Mouse (Mus musculus): ENCODE data around the gene Dnm3. TPM values are rescaled to one million over a fixed set of nuclear protein-coding genes. Genes with fewer than 3 reads are reported as not detected.
A peak's percentile ranks its signal among the peaks of the same experiment; 100 is the strongest.
"Not testable (repeated sequence)": the region's sequence is repeated elsewhere in the genome, so short reads cannot be mapped to it uniquely, and the experiment has no call there.

The Dnm3 gene
- total and polyA plus RNA-seq, 2 experiments from 2014 or later = 56.3 to 64.7 TPM

- peak; percentile 46 for DNase-seq (ENCODE audit: low spot score)
- H3K9ac ChIP-seq (replicated peaks; ENCODE audit: low read length) = no peak overlapping the region
- no peaks in the 10 kb centered on the region for H3K27me3 ChIP-seq (ENCODE audit: insufficient read depth, low read length)
- no peak overlapping the region for H3K4me3 ChIP-seq (ENCODE audit: low read length)
- H3K27ac ChIP-seq = no peak overlapping the region
- TF ChIP-seq CTCF (IDR thresholded peaks at IDR 0.05; ENCODE audit: low read depth) = no peak
- no peaks in the 10 kb centered on the region for H3K36me3 ChIP-seq (ENCODE audit: insufficient read depth, low read length)
- no peak overlapping the region for H3K4me2 ChIP-seq (ENCODE audit: low read depth, low read length)
- 0 out of 2 replicates have a peak, but pooled peaks cover 6% of the 10 kb centered on the region for H3K4me1 ChIP-seq (ENCODE audit: insufficient read depth, low read length)
- ATAC-seq = peak; percentile 63
- H3K9me3 ChIP-seq (ENCODE audit: low read length) = no peaks in the 10 kb centered on the region
- 31% methylated on average over 14 of the region's 14 CpGs for WGBS
Measured at GRCm38 (mm10) chr1:162410207-162410965, 67.4 kb downstream of the Dnm3 start.

GRCm38 (mm10) chr1:162394549-162394948 is 83.3 kb downstream of the Dnm3 start:
- DNase-seq (ENCODE audit: low spot score) (peak; percentile 3), ATAC-seq (peak; percentile 62)
- Histone ChIP-seq H3K36me3 (ENCODE audit: insufficient read depth, low read length) (no peaks in the 10 kb centered on the region), H3K27me3 (ENCODE audit: insufficient read depth, low read length) (no peaks in the 10 kb centered on the region), H3K4me1 (ENCODE audit: insufficient read depth, low read length) (no peaks in the 10 kb centered on the region), H3K9me3 (ENCODE audit: low read length) (no peaks in the 10 kb centered on the region), H3K27ac (no peak overlapping the region; the same call in 1 of the 2 replicates), H3K4me3 (ENCODE audit: low read length) (no peak overlapping the region), H3K4me2 (ENCODE audit: low read depth, low read length) (no peak overlapping the region), H3K9ac (replicated peaks; ENCODE audit: low read length) (no peak overlapping the region)
- WGBS = 37% methylated on average over 4 of the region's 4 CpGs
- no peak for TF ChIP-seq CTCF (IDR thresholded peaks at IDR 0.05; ENCODE audit: low read depth)

- Histone ChIP-seq H3K4me2 (ENCODE audit: low read depth, low read length) (no peak overlapping the region), H3K27me3 (ENCODE audit: insufficient read depth, low read length) (no peaks in the 10 kb centered on the region), H3K36me3 (ENCODE audit: insufficient read depth, low read length) (no peaks in the 10 kb centered on the region), H3K9me3 (ENCODE audit: low read length) (no peaks in the 10 kb centered on the region), H3K4me1 (ENCODE audit: insufficient read depth, low read length) (no peaks in the 10 kb centered on the region), H3K9ac (replicated peaks; ENCODE audit: low read length) (no peak overlapping the region), H3K4me3 (ENCODE audit: low read length) (no peak overlapping the region), H3K27ac (no peak overlapping the region)
- DNase-seq (ENCODE audit: low spot score) (no peak), ATAC-seq (no peak)
- no peak for TF ChIP-seq CTCF (IDR thresholded peaks at IDR 0.05; ENCODE audit: low read depth)
- WGBS = 86% methylated on average over 5 of the region's 5 CpGs
Measured at GRCm38 (mm10) chr1:162388442-162389165, 89.2 kb downstream of the Dnm3 start.

- H3K27me3 ChIP-seq (ENCODE audit: insufficient read depth, low read length); H3K9me3 ChIP-seq (ENCODE audit: low read length); DNase-seq (ENCODE audit: low spot score); H3K36me3 ChIP-seq (ENCODE audit: insufficient read depth, low read length); H3K4me1 ChIP-seq (ENCODE audit: insufficient read depth, low read length); H3K4me3 ChIP-seq (ENCODE audit: low read length); H3K4me2 ChIP-seq (ENCODE audit: low read depth, low read length); H3K9ac ChIP-seq (replicated peaks; ENCODE audit: low read length); ATAC-seq; H3K27ac ChIP-seq: not testable (repeated sequence)
- 92% methylated on average over 1 of the region's 1 CpGs for WGBS
Measured at GRCm38 (mm10) chr1:162373068-162373467, 104.8 kb downstream of the Dnm3 start.

- no peak overlapping the region for H3K4me3 ChIP-seq (ENCODE audit: low read length)
- WGBS = 58% methylated on average over 4 of the region's 4 CpGs
- no peak for TF ChIP-seq CTCF (IDR thresholded peaks at IDR 0.05; ENCODE audit: low read depth)
- H3K4me2 ChIP-seq (ENCODE audit: low read depth, low read length) = no peak overlapping the region
- ATAC-seq = no peak
- H3K4me1 ChIP-seq (ENCODE audit: insufficient read depth, low read length) = no peaks in the 10 kb centered on the region
- no peak overlapping the region for H3K27ac ChIP-seq
- no peaks in the 10 kb centered on the region for H3K27me3 ChIP-seq (ENCODE audit: insufficient read depth, low read length)
- H3K9ac ChIP-seq (replicated peaks; ENCODE audit: low read length) = no peak overlapping the region
- no peak for DNase-seq (ENCODE audit: low spot score)
- H3K36me3 ChIP-seq (ENCODE audit: insufficient read depth, low read length) = no peaks in the 10 kb centered on the region
- no peaks in the 10 kb centered on the region for H3K9me3 ChIP-seq (ENCODE audit: low read length)
Measured at GRCm38 (mm10) chr1:162369726-162370125, 108.1 kb downstream of the Dnm3 start.

GRCm38 (mm10) chr1:162361978-162362377 is 115.9 kb downstream of the Dnm3 start:
- DNase-seq (ENCODE audit: low spot score) = peak; percentile 64
- no peaks in the 10 kb centered on the region for H3K27me3 ChIP-seq (ENCODE audit: insufficient read depth, low read length)
- H3K9ac ChIP-seq (replicated peaks; ENCODE audit: low read length) = no peak overlapping the region
- H3K36me3 ChIP-seq (ENCODE audit: insufficient read depth, low read length) = no peaks in the 10 kb centered on the region
- H3K4me2 ChIP-seq (ENCODE audit: low read depth, low read length) = 0 out of 2 replicates have a peak overlapping the region, but pooled peaks have one; percentile 7
- no peak overlapping the region for H3K4me3 ChIP-seq (ENCODE audit: low read length)
- H3K4me1 ChIP-seq (ENCODE audit: insufficient read depth, low read length) = peaks cover 12% of the 10 kb centered on the region; the same call in 1 of the 2 replicates
- peak; percentile 23; the same call in 1 of the 2 replicates for TF ChIP-seq CTCF (IDR thresholded peaks at IDR 0.05; ENCODE audit: low read depth)
- ATAC-seq = peak; percentile 27; the same call in 1 of the 2 replicates
- H3K9me3 ChIP-seq (ENCODE audit: low read length) = no peaks in the 10 kb centered on the region
- no peak overlapping the region; the same call in 1 of the 2 replicates for H3K27ac ChIP-seq
- WGBS = 32% methylated on average over 5 of the region's 5 CpGs
